Mouse (Mus musculus) pancreas, adult 10 weeks (tissue): ENCODE data around the gene Celsr2. TPM values are rescaled to one million over a fixed set of nuclear protein-coding genes. Genes with fewer than 3 reads are reported as not detected.

Experiments used
- polyA plus RNA-seq: library from polyadenylated mRNA; stranded (reverse); fragments of 350-450 nt; fragmentation: Illumina TruSeq; extraction: RNeasy Lipid Tissue Mini Kit (QIAGEN cat#74804); gene quantifications from one replicate; pipeline ENCODE4 v1.2.3, GENCODE M21; 2015; ENCODE audit warnings: low read depth, low replicate concordance; ENCODE audit not compliant: insufficient read depth

Gene Celsr2
- 6.2 TPM for polyA plus RNA-seq

GRCm38 (mm10) chr3:108414857-108415830 is at the start of gene Celsr2:
Gene Celsr2, minus strand, starts transcription at chr3:108415552.

DNA sequence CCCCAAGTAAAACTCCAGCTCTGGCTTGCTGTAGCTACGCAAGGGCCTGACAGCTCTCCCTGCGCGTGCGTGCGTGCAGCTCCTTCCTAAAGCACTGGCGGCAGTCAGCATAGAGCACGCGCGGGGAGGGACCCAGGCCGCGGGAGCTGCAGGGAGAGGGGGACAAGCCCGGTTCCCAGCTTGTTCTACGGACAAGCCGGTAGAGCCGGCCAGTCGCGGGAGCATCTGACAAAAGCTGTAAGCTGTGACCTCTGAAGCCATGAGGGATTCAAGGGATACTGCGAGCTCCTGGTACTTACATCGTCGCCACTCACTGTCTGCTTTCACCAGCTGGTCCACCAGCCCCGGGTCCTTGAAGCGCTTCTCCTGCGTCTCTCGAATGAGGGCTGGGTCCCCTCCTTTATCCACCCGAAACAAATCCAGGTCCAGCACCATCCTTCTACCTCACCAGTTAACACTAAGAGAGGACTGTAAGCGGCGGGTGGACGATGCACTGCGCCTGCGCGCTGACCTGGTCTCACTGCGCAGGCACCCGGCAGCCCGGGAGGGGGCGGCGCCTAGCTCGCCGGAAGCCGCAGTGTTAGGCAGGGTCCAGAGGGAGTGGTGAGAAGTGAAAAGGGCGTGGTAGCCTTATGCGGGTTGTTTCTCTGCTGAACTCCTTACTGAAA is 29.5 kb upstream of the Celsr2 start, which contains the start of gene Sars:
Gene Sars (minus strand): TSS at position 512 of the 668 bp plus-strand sequence.

DNA sequence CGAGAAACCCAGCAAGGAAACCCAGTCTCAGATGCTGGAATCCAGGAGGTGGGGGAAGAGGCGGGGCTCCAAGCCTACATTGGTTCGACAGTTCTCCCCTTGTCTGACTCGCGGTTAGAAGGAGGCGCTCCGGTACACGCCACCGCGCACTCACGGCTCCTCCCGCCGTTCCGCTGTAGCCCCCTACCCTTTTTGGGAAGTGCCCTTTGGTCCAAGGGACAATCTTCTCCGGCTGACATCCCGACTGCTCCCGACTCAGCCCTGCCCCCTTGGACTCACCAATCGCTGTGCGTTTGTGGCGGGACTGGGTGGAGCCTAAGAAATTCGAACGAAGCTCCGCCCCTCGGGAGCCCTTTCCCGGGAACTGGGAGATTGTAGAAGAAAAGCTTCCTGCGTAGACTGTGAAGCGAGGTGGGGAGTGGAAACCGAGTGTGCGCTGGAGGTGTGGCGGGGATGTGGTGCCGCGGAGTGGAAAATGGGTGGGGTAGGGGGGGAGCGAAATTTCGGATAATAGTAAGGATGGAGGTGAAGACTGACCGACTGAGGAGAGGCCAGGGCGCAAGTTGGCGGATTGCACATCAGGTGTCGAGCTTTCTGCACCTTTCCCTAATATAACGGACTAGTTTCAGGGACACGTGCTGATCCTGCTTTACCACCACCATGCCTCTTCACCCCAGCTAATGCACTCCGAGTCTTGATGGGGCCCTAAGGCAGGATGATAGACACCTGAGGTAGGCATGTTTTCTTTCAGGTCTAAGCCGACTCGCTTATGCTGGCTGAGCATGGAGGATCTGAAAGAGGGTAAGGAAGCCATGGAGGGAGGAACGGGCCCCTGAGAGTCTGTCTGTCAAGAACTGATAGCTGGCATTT is 31.6 kb downstream of the Celsr2 start, which contains the start of gene Psrc1:
Gene Psrc1 (plus strand): TSS at position 355 of the 870 bp plus-strand sequence.

DNA sequence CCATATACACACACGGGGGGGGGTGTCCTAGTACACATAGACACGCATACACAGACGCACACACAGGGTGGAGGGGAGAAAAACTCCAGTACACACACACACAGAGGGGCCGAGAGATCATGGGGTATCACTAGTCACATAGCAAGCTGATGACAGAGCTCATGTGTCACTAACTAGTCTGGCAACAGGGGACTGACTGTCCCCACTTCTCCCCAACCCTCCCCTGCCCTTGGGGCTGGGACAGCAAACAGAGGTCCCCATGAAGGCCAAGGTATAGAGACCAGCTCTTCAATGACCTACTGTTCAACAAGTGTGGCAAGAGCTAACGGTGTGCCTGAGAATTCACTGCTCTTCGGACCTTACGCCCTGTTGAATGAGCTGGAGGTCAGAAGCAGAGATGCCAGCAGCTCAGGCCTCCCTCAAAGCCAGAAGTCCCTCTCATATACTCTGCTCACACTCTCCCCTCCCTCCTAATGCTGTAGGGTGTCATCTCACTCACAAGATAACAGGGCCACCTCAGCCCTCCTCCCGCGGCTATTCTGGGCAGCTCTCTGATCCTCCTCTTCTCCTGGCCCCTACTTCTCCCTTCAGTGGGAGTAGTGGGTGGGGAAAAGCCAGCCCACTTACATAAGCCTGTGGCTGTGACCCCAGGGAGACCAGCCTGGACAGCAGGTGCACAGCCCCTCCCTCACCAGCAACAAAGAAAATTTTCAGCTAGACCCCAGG is 50.9 kb downstream of the Celsr2 start, which contains the start of gene Mybphl:
Gene Mybphl (plus strand): TSS at position 642 of the 726 bp plus-strand sequence.

Other genes starting within 250 kb of the Celsr2 start
- 5.3 TPM for gene Amigo1, start 229.2 kb downstream of the Celsr2 start, polyA plus RNA-seq
- gene Cyb561d1, start 214.3 kb downstream of the Celsr2 start, polyA plus RNA-seq = 2.6 TPM
- gene Atxn7l2, start 204.6 kb downstream of the Celsr2 start, polyA plus RNA-seq = 5.2 TPM
- gene Sypl2, start 188.9 kb downstream of the Celsr2 start, polyA plus RNA-seq = 0.87 TPM
- gene Psma5, start 158.6 kb downstream of the Celsr2 start, polyA plus RNA-seq = 19.0 TPM
- 8.2 TPM for gene Sort1, start 131.5 kb downstream of the Celsr2 start, polyA plus RNA-seq
- gene Mybphl, start 50.6 kb downstream of the Celsr2 start, polyA plus RNA-seq = not detected
- gene Psrc1, start 31.7 kb downstream of the Celsr2 start, polyA plus RNA-seq = 0.50 TPM
- 25.2 TPM for gene Sars, start 29.7 kb upstream of the Celsr2 start, polyA plus RNA-seq
- not detected for gene 1700013F07Rik, start 118.6 kb upstream of the Celsr2 start, polyA plus RNA-seq
- gene 5330417C22Rik, start 121.0 kb upstream of the Celsr2 start, polyA plus RNA-seq = 14.1 TPM
- 10.0 TPM for gene Tmem167b, start 146.9 kb upstream of the Celsr2 start, polyA plus RNA-seq
- gene Taf13, start 156.1 kb upstream of the Celsr2 start, polyA plus RNA-seq = 4.4 TPM
- 2.2 TPM for gene Wdr47, start 175.7 kb upstream of the Celsr2 start, polyA plus RNA-seq
- gene Clcc1, start 238.4 kb upstream of the Celsr2 start, polyA plus RNA-seq = 8.0 TPM